Mouse (Mus musculus): ENCODE measurements at regions not wholly inside any gene's neighbourhood (a gene's known extent, or its start where the extent isn't known, plus 50 kb on each side); places are given as distances from the start of the nearest gene placed in this dataset.

- DNase-seq (ENCODE audit: low spot score): no peak
- Histone ChIP-seq H3K27ac (replicated peaks) (no peak overlapping the region), H3K36me3 (replicated peaks) (no peaks in the 10 kb centered on the region), H3K4me3 (no peak overlapping the region), H3K27me3 (replicated peaks; ENCODE audit: low read depth, poor library complexity, severe bottlenecking) (no peaks in the 10 kb centered on the region), H3K9me3 (no peaks in the 10 kb centered on the region), H3K4me1 (no peaks in the 10 kb centered on the region)
- 82% methylated on average over 3 of the region's 3 CpGs for WGBS
These were observed 96.2 kb downstream of the Qpct start for GRCm38 (mm10) chr17:79147883-79148282.

- no peak for DNase-seq (ENCODE audit: low spot score)
- WGBS: 49% methylated on average over 2 of the region's 2 CpGs
- H3K4me1 ChIP-seq: no peaks in the 10 kb centered on the region
- H3K27me3 ChIP-seq (replicated peaks; ENCODE audit: low read depth, poor library complexity, severe bottlenecking): no peaks in the 10 kb centered on the region
- H3K9me3 ChIP-seq: no peaks in the 10 kb centered on the region
- no peak overlapping the region for H3K27ac ChIP-seq (replicated peaks)
- H3K4me3 ChIP-seq: no peak overlapping the region
- H3K36me3 ChIP-seq (replicated peaks): no peaks in the 10 kb centered on the region
These were observed 93.4 kb downstream of the Qpct start for GRCm38 (mm10) chr17:79144913-79145625.

GRCm38 (mm10) chr17:79143031-79143430 is 91.3 kb downstream of the Qpct start:
- WGBS: 38% methylated on average over 1 of the region's 1 CpGs
- Histone ChIP-seq H3K36me3 (replicated peaks) (no peaks in the 10 kb centered on the region), H3K9me3 (no peaks in the 10 kb centered on the region), H3K27me3 (replicated peaks; ENCODE audit: low read depth, poor library complexity, severe bottlenecking) (no peaks in the 10 kb centered on the region), H3K4me3 (no peak overlapping the region), H3K27ac (replicated peaks) (no peak overlapping the region), H3K4me1 (no peaks in the 10 kb centered on the region)
- DNase-seq (ENCODE audit: low spot score): no peak
